Mouse (Mus musculus) embryonic facial prominence, embryonic 13.5 days (tissue): ENCODE results near the gene Stat1. TPM values are rescaled to one million over a fixed set of nuclear protein-coding genes. Genes with fewer than 3 reads are reported as not detected.

ENCODE experiments used
- ATAC-seq: fragments of 200-750 bp; cut with Nextera tagmentation; 2 replicates; pipeline ENCODE4 v1.8.0; 2017; ENCODE audit warnings: low read depth; ENCODE audit not compliant: insufficient number of reproducible peaks, insufficient read depth, low FRiP score, low TSS enrichment
- H3K27ac ChIP-seq: fragments of 300-500 bp; sonication (generic); 2 replicates; pipeline ENCODE4 v1.5.1; 2015; ENCODE audit warnings: moderate library complexity, mild to moderate bottlenecking, inconsistent platforms
- H3K27me3 ChIP-seq: fragments of 300-500 bp; sonication (generic); 2 replicates; pipeline ENCODE4 v1.6.1; 2015; ENCODE audit warnings: mild to moderate bottlenecking, inconsistent platforms
- H3K36me3 ChIP-seq: fragments of 300-500 bp; sonication (generic); 2 replicates; pipeline ENCODE4 v1.6.1; 2015; ENCODE audit warnings: mild to moderate bottlenecking, inconsistent platforms
- H3K4me1 ChIP-seq: fragments of 300-500 bp; sonication (generic); 2 replicates; pipeline ENCODE4 v1.6.1; 2015; ENCODE audit warnings: inconsistent platforms
- H3K4me2 ChIP-seq: fragments of 300-500 bp; sonication (generic); 2 replicates; pipeline ENCODE4 v1.6.1; 2015; ENCODE audit warnings: moderate library complexity, mild to moderate bottlenecking, inconsistent platforms
- H3K4me3 ChIP-seq: fragments of 300-500 bp; sonication (generic); 2 replicates; pipeline ENCODE4 v1.5.1; 2015; ENCODE audit warnings: mild to moderate bottlenecking, inconsistent platforms
- H3K9ac ChIP-seq: fragments of 300-500 bp; sonication (generic); 2 replicates; pipeline ENCODE4 v1.6.1; 2015; ENCODE audit warnings: mild to moderate bottlenecking, inconsistent platforms
- H3K9me3 ChIP-seq: fragments of 300-500 bp; sonication (generic); 2 replicates; pipeline ENCODE4 v1.6.1; 2016; ENCODE audit warnings: inconsistent platforms
- WGBS: fragments of 180-500 bp; shearing (Covaris S2); methylation state at CpG from one replicate; pipeline ENCODE4 v1.1.7; 2015; ENCODE audit warnings: mixed read lengths; 5-methylcytosine and 5-hydroxymethylcytosine counted together
- polyA plus RNA-seq: library from polyadenylated mRNA; unstranded; fragments of >200 nt; fragmentation: Nextera tagmentation; extraction: Ambion mirVana; gene quantifications from 2 replicates; pipeline ENCODE4 v1.2.1, GENCODE M21; 2015

The Stat1 gene
- polyA plus RNA-seq, 1 experiment from 2014 or later = 14.9 TPM

GRCm38 (mm10) chr1:52112301-52112700 lies 6.9 kb upstream of the Stat1 start:
- ATAC-seq = no peak
- peaks cover 5% of the 10 kb centered on the region for H3K4me1 ChIP-seq
- H3K36me3 ChIP-seq = no peaks in the 10 kb centered on the region
- H3K27me3 ChIP-seq = no peaks in the 10 kb centered on the region; the same call in 1 of the 2 replicates
- H3K4me3 ChIP-seq = no peak overlapping the region
- H3K27ac ChIP-seq = no peak overlapping the region
- H3K4me2 ChIP-seq = no peak overlapping the region
- H3K9me3 ChIP-seq = no peaks in the 10 kb centered on the region
- 89% methylated on average over 1 of the region's 1 CpGs for WGBS
- H3K9ac ChIP-seq = no peak overlapping the region

GRCm38 (mm10) chr1:52113067-52113665 lies 6.1 kb upstream of the Stat1 start:
- no peaks in the 10 kb centered on the region; the same call in 1 of the 2 replicates for H3K27me3 ChIP-seq
- no peaks in the 10 kb centered on the region for H3K36me3 ChIP-seq
- WGBS = 23% methylated on average over 7 of the region's 7 CpGs
- no peaks in the 10 kb centered on the region for H3K9me3 ChIP-seq
- peak overlapping the region; percentile 84 for H3K27ac ChIP-seq
- peak overlapping the region; percentile 77 for H3K9ac ChIP-seq
- peak; percentile 38; the same call in 1 of the 2 replicates for ATAC-seq
- H3K4me3 ChIP-seq = peak overlapping the region; percentile 39
- H3K4me2 ChIP-seq = peak overlapping the region; percentile 67
- peaks cover 5% of the 10 kb centered on the region for H3K4me1 ChIP-seq

GRCm38 (mm10) chr1:52113666-52114069 lies 5.6 kb upstream of the Stat1 start:
- no peaks in the 10 kb centered on the region; the same call in 1 of the 2 replicates for H3K27me3 ChIP-seq
- WGBS = under 1% methylated on average over 32 of the region's 32 CpGs
- ATAC-seq = peak; percentile 92
- peak overlapping the region; percentile 77 for H3K9ac ChIP-seq
- H3K27ac ChIP-seq = peak overlapping the region; percentile 84
- no peaks in the 10 kb centered on the region for H3K36me3 ChIP-seq
- peak overlapping the region; percentile 67 for H3K4me2 ChIP-seq
- no peaks in the 10 kb centered on the region for H3K9me3 ChIP-seq
- peak overlapping the region; percentile 39 for H3K4me3 ChIP-seq
- peaks cover 5% of the 10 kb centered on the region for H3K4me1 ChIP-seq

GRCm38 (mm10) chr1:52116441-52116840 lies 2.8 kb upstream of the Stat1 start:
- Histone ChIP-seq H3K4me1 (peaks cover 13% of the 10 kb centered on the region), H3K27ac (no peak overlapping the region), H3K9ac (no peak overlapping the region), H3K36me3 (no peaks in the 10 kb centered on the region), H3K4me2 (no peak overlapping the region), H3K4me3 (no peak overlapping the region), H3K9me3 (no peaks in the 10 kb centered on the region), H3K27me3 (peaks cover 2% of the 10 kb centered on the region; the same call in 1 of the 2 replicates)
- WGBS = 79% methylated on average over 3 of the region's 3 CpGs
- ATAC-seq = no peak

- peaks cover 2% of the 10 kb centered on the region; the same call in 1 of the 2 replicates for H3K27me3 ChIP-seq
- H3K4me1 ChIP-seq = peaks cover 13% of the 10 kb centered on the region
- H3K9me3 ChIP-seq = no peaks in the 10 kb centered on the region
- WGBS = 86% methylated on average over 1 of the region's 1 CpGs
- H3K27ac ChIP-seq = no peak overlapping the region
- H3K36me3 ChIP-seq = no peaks in the 10 kb centered on the region
- H3K9ac ChIP-seq = no peak overlapping the region
- H3K4me2 ChIP-seq = no peak overlapping the region
- H3K4me3 ChIP-seq = no peak overlapping the region
- ATAC-seq = no peak
Observed at GRCm38 (mm10) chr1:52117777-52118176, 1.5 kb upstream of the Stat1 start.

GRCm38 (mm10) chr1:52119691-52120090 lies 451 bp downstream of the Stat1 start:
- peak overlapping the region; percentile 73 for H3K4me2 ChIP-seq
- H3K36me3 ChIP-seq = no peaks in the 10 kb centered on the region
- H3K27ac ChIP-seq = no peak overlapping the region
- ATAC-seq = no peak
- under 1% methylated on average over 20 of the region's 20 CpGs for WGBS
- H3K4me1 ChIP-seq = peaks cover 8% of the 10 kb centered on the region; the same call in 1 of the 2 replicates
- peaks cover 2% of the 10 kb centered on the region; the same call in 1 of the 2 replicates for H3K27me3 ChIP-seq
- H3K4me3 ChIP-seq = peak overlapping the region; percentile 90
- peak overlapping the region; percentile 82 for H3K9ac ChIP-seq
- no peaks in the 10 kb centered on the region for H3K9me3 ChIP-seq

- H3K4me3 ChIP-seq = peak overlapping the region; percentile 90
- no peak overlapping the region for H3K27ac ChIP-seq
- no peak for ATAC-seq
- WGBS = 35% methylated on average over 10 of the region's 10 CpGs
- peaks cover 8% of the 10 kb centered on the region; the same call in 1 of the 2 replicates for H3K4me1 ChIP-seq
- H3K9me3 ChIP-seq = no peaks in the 10 kb centered on the region
- H3K4me2 ChIP-seq = peak overlapping the region; percentile 73
- H3K9ac ChIP-seq = peak overlapping the region; percentile 82
- H3K36me3 ChIP-seq = no peaks in the 10 kb centered on the region
- peaks cover 2% of the 10 kb centered on the region; the same call in 1 of the 2 replicates for H3K27me3 ChIP-seq
Observed at GRCm38 (mm10) chr1:52120191-52120590, 951 bp downstream of the Stat1 start.

GRCm38 (mm10) chr1:52121052-52121451 lies 1.8 kb downstream of the Stat1 start:
- ATAC-seq = no peak
- H3K9me3 ChIP-seq = no peaks in the 10 kb centered on the region
- peaks cover 6% of the 10 kb centered on the region for H3K36me3 ChIP-seq
- no peak overlapping the region for H3K4me3 ChIP-seq
- no peak overlapping the region for H3K27ac ChIP-seq
- WGBS = 85% methylated on average over 3 of the region's 3 CpGs
- no peak overlapping the region for H3K9ac ChIP-seq
- H3K4me2 ChIP-seq = no peak overlapping the region
- H3K27me3 ChIP-seq = 0 out of 2 replicates have a peak, but pooled peaks cover 2% of the 10 kb centered on the region
- H3K4me1 ChIP-seq = peaks cover 8% of the 10 kb centered on the region; the same call in 1 of the 2 replicates

GRCm38 (mm10) chr1:52124818-52125217 lies 5.6 kb downstream of the Stat1 start:
- ATAC-seq = no peak
- Histone ChIP-seq H3K4me1 (peaks cover 8% of the 10 kb centered on the region; the same call in 1 of the 2 replicates), H3K27me3 (0 out of 2 replicates have a peak, but pooled peaks cover 2% of the 10 kb centered on the region), H3K4me3 (no peak overlapping the region), H3K9me3 (no peaks in the 10 kb centered on the region), H3K27ac (no peak overlapping the region), H3K9ac (no peak overlapping the region), H3K36me3 (peaks cover 22% of the 10 kb centered on the region), H3K4me2 (no peak overlapping the region)
- 70% methylated on average over 3 of the region's 3 CpGs for WGBS

- no peak overlapping the region for H3K27ac ChIP-seq
- H3K4me2 ChIP-seq = no peak overlapping the region
- no peaks in the 10 kb centered on the region for H3K4me1 ChIP-seq
- no peak overlapping the region for H3K9ac ChIP-seq
- H3K9me3 ChIP-seq = no peaks in the 10 kb centered on the region
- no peak for ATAC-seq
- WGBS = 86% methylated on average over 6 of the region's 6 CpGs
- no peaks in the 10 kb centered on the region for H3K27me3 ChIP-seq
- no peak overlapping the region for H3K4me3 ChIP-seq
- H3K36me3 ChIP-seq = peaks cover 22% of the 10 kb centered on the region
Observed at GRCm38 (mm10) chr1:52127350-52127749, 8.1 kb downstream of the Stat1 start.

- H3K9ac ChIP-seq = no peak overlapping the region
- no peak overlapping the region for H3K4me3 ChIP-seq
- WGBS = 53% methylated on average over 6 of the region's 6 CpGs
- ATAC-seq = no peak
- no peaks in the 10 kb centered on the region for H3K4me1 ChIP-seq
- no peak overlapping the region for H3K4me2 ChIP-seq
- no peaks in the 10 kb centered on the region for H3K27me3 ChIP-seq
- peaks cover 22% of the 10 kb centered on the region for H3K36me3 ChIP-seq
- H3K27ac ChIP-seq = no peak overlapping the region
- H3K9me3 ChIP-seq = no peaks in the 10 kb centered on the region
Observed at GRCm38 (mm10) chr1:52129794-52130193, 10.6 kb downstream of the Stat1 start.

GRCm38 (mm10) chr1:52131787-52132377 lies 12.6 kb downstream of the Stat1 start:
- no peaks in the 10 kb centered on the region for H3K4me1 ChIP-seq
- WGBS = 83% methylated on average over 11 of the region's 11 CpGs
- H3K9ac ChIP-seq = no peak overlapping the region
- peaks cover 7% of the 10 kb centered on the region for H3K36me3 ChIP-seq
- no peak overlapping the region for H3K4me3 ChIP-seq
- H3K27me3 ChIP-seq = no peaks in the 10 kb centered on the region
- no peak for ATAC-seq
- no peaks in the 10 kb centered on the region for H3K9me3 ChIP-seq
- H3K27ac ChIP-seq = no peak overlapping the region
- H3K4me2 ChIP-seq = no peak overlapping the region
